Mouse (Mus musculus) heart, adult 2 months (tissue): Measurements from ENCODE around the gene Mcu. TPM values are rescaled to one million over a fixed set of nuclear protein-coding genes. Genes with fewer than 3 reads are reported as not detected.

ENCODE experiments used
- DNase-seq, 2 experiments: peaks; one replicate each; pipeline ENCODE4 v3.0.0; 2021
- H3K27ac ChIP-seq: fragments of 200-600 bp; 2 replicates; pipeline ENCODE4 v1.8.1; 2022
- H3K27me3 ChIP-seq: fragments of 200-500 bp; 2 replicates; pipeline ENCODE4 v1.6.1; 2012; ENCODE audit warnings: mild to moderate bottlenecking, low read length, inconsistent platforms, mixed read lengths; ENCODE audit not compliant: control insufficient read depth, insufficient read depth
- H3K36me3 ChIP-seq: fragments of 200-500 bp; 2 replicates; pipeline ENCODE4 v1.6.1; 2012; ENCODE audit warnings: low read length, inconsistent platforms; ENCODE audit not compliant: control insufficient read depth, insufficient read depth
- H3K4me1 ChIP-seq: fragments of 200-500 bp; 2 replicates; pipeline ENCODE4 v1.6.1; 2011; ENCODE audit warnings: low read length; ENCODE audit not compliant: control insufficient read depth, insufficient read depth
- H3K4me3 ChIP-seq: fragments of 200-600 bp; 2 replicates; pipeline ENCODE4 v1.8.1; 2022
- H3K79me2 ChIP-seq: fragments of 200-500 bp; replicated peaks from 2 replicates; pipeline ENCODE4 v1.6.1; 2012; ENCODE audit warnings: mild to moderate bottlenecking, inconsistent platforms, low read length, moderate library complexity, mixed read lengths; ENCODE audit not compliant: control insufficient read depth, insufficient read depth
- H3K9ac ChIP-seq: fragments of 200-500 bp; 2 replicates; pipeline ENCODE4 v1.6.1; 2012; ENCODE audit warnings: low read depth, mild to moderate bottlenecking, control low read depth, inconsistent platforms, low read length, mixed read lengths
- CTCF ChIP-seq: fragments of 200-600 bp; IDR thresholded peaks from 2 replicates; pipeline ENCODE4 v1.8.1; 2022; ENCODE audit warnings: antibody characterized with exemption, mild to moderate bottlenecking, moderate library complexity
- EP300 ChIP-seq: fragments of 200-500 bp; IDR thresholded peaks from 2 replicates; pipeline ENCODE4 v1.6.1; 2011; ENCODE audit warnings: low read depth, low read length, control low read depth; ENCODE audit not compliant: insufficient read depth
- POLR2A ChIP-seq: fragments of 200-500 bp; IDR thresholded peaks from 2 replicates; pipeline ENCODE4 v1.6.1; 2011; ENCODE audit warnings: mild to moderate bottlenecking, low read depth, low read length, control low read depth; ENCODE audit not compliant: insufficient read depth
- WGBS: fragments of 180-500 bp; shearing (Covaris S2); methylation state at CpG from one replicate; pipeline ENCODE4 v1.1.7; 2018; 5-methylcytosine and 5-hydroxymethylcytosine counted together
- intact Hi-C: fragments of 180-260 bp; cut with DNase I; formaldehyde crosslinking; loops from one replicate; pipeline ENCODE4 v1.15.1; 2025
- polyA plus RNA-seq: library from polyadenylated mRNA; depleted of rRNA; stranded (reverse); fragments of >200 nt; gene quantifications from 2 replicates; pipeline ENCODE4 v1.2.3, GENCODE M21; 2012
- total RNA-seq, 2 experiments: library from RNA; stranded (reverse); gene quantifications; 2 replicates each; pipeline ENCODE4 v1.2.3; 2021

Gene Mcu
- total and polyA plus RNA-seq, 3 experiments = 10.4 to 21.6 (median 20.0) TPM

- Histone ChIP-seq H3K79me2 (no peaks in the 10 kb centered on the region), H3K27me3 (no peaks in the 10 kb centered on the region), H3K36me3 (no peaks in the 10 kb centered on the region), H3K9ac (no peak overlapping the region), H3K4me3 (no peak overlapping the region), H3K4me1 (peaks cover 1% of the 10 kb centered on the region; the same call in 1 of the 2 replicates), H3K27ac (no peak overlapping the region)
- 82% methylated on average over 11 of the region's 11 CpGs for WGBS
- DNase-seq = no peak
- intact Hi-C loops = no loop called here
- TF ChIP-seq CTCF (no peak), POLR2A (no peak)
These were observed 75.0 kb downstream of the Mcu start for GRCm38 (mm10) chr10:59541466-59541865.

DNA sequence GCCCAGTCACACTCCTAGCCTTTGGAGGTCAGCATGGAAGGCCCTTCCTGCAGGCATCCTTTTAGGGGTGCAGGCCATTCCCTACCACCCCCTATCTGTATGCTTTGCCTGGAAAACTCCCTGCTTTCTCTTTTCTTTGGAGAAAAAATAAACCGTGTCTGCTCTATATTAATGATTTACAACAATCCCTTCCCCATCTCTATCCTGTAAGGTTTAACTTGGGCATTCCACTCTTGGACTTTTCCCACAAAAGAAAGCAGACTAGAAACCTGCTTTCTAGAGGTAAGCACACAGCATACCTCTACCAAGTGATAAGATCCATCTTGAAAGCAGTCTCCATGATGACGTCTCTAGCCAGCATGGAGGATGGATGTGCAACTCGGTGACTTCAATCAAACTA lies 75.9 kb downstream of the Mcu start:
- H3K9ac ChIP-seq = no peak overlapping the region
- H3K36me3 ChIP-seq = no peaks in the 10 kb centered on the region
- no peak for DNase-seq
- WGBS = 92% methylated on average over 3 of the region's 3 CpGs
- H3K4me1 ChIP-seq = peaks cover 1% of the 10 kb centered on the region; the same call in 1 of the 2 replicates
- no peaks in the 10 kb centered on the region for H3K79me2 ChIP-seq
- no peaks in the 10 kb centered on the region for H3K27me3 ChIP-seq
- TF ChIP-seq EP300 (no peak), CTCF (no peak), POLR2A (no peak)
- intact Hi-C loops = no loop called here
- no peak overlapping the region for H3K4me3 ChIP-seq
- no peak overlapping the region for H3K27ac ChIP-seq

DNA sequence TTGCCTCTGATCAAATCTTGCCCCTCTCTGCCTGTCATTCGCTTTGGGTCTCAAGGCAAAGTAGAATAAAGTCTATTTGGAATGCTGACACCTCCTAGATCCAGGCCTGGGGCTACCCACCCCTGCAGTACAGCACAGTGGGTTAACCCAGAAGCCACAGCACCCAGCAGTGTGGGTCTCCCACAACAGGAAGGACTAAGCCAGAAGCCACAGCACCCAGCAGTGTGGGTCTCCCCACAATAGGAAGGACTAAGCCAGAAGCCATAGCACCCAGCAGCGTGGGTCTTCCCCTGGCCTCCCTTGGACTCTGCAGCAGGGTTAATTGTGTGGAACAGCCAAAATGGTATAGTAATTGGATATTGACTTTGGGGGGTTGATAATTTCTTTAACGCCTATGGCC lies 76.4 kb downstream of the Mcu start:
- Histone ChIP-seq H3K27me3 (no peaks in the 10 kb centered on the region), H3K36me3 (no peaks in the 10 kb centered on the region), H3K27ac (no peak overlapping the region), H3K79me2 (no peaks in the 10 kb centered on the region), H3K4me1 (peaks cover 1% of the 10 kb centered on the region; the same call in 1 of the 2 replicates), H3K4me3 (no peak overlapping the region), H3K9ac (no peak overlapping the region)
- DNase-seq = no peak
- intact Hi-C loops = no loop called here
- no peak for TF ChIP-seq CTCF
- no peak for TF ChIP-seq POLR2A
- no peak for TF ChIP-seq EP300
- 98% methylated on average over 3 of the region's 3 CpGs for WGBS

DNA sequence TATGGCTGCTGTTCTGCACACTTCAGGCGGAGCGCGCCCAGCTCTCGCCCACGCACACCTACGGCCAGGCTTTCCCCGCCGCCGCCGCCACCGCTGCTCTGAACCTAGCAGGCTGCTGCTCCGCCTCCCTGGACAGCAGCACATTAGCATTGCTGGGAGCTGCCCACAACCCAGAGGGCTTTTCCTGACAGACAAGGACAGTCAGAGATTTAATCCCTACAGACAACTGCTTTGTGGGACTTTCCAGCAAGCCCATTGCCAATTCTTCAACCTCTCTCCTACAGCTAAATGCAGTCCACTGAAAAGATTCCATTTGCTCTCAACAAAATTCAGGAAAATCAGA lies 77.0 kb downstream of the Mcu start:
- intact Hi-C loops = no loop called here
- no peak overlapping the region for H3K27ac ChIP-seq
- H3K4me3 ChIP-seq = peak overlapping the region; percentile 32; the same call in 1 of the 2 replicates
- no peaks in the 10 kb centered on the region for H3K36me3 ChIP-seq
- no peaks in the 10 kb centered on the region for H3K79me2 ChIP-seq
- TF ChIP-seq POLR2A = no peak
- TF ChIP-seq EP300 = no peak
- no peak for TF ChIP-seq CTCF
- H3K9ac ChIP-seq = peak overlapping the region; percentile 32; the same call in 1 of the 2 replicates
- peak; percentile 54 to 62 for DNase-seq
- 4% methylated on average over 12 of the region's 12 CpGs for WGBS
- peaks cover 1% of the 10 kb centered on the region; the same call in 1 of the 2 replicates for H3K4me1 ChIP-seq
- no peaks in the 10 kb centered on the region for H3K27me3 ChIP-seq

DNA sequence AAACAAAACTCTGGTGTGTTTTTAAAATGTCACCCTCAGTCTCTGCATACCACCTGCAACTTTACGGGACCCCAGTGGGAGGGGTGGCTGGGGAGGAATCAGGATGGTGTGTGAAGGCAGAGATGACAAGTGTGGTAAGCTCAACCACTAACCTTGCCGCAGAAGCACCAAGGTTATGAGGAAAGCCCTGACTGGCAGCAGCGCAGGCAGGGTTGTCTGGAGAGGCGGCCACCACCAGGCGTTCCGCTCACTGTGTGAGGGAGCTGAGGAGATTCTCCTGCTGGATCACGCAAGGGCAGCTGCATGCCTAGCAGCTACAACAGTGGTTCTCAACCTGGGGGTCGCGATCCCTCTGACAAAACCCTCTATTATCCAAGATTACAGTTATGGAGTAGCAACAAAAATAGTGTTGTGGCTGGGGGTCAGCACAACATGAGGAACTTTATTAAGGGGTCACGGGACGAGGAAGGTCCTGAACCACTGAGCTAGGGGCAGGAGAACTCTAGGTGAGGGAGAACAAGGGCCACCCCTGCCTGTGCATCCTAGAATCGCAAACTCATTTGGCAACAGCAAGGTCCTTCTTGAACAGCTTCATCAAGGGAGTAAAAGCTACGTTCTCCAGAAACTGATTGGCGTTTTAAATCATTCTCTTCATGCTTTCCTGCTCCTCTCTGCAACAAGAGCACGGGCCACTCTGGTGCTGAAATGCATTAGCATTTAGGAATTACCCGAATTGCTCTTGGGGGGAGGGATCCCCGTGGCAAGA lies 77.5 kb downstream of the Mcu start:
- H3K27me3 ChIP-seq = no peaks in the 10 kb centered on the region
- peaks cover 1% of the 10 kb centered on the region; the same call in 1 of the 2 replicates for H3K4me1 ChIP-seq
- H3K9ac ChIP-seq = peak overlapping the region; percentile 32; the same call in 1 of the 2 replicates
- no peaks in the 10 kb centered on the region for H3K36me3 ChIP-seq
- H3K27ac ChIP-seq = no peak overlapping the region
- no peaks in the 10 kb centered on the region for H3K79me2 ChIP-seq
- WGBS = 35% methylated on average over 17 of the region's 17 CpGs
- peak overlapping the region; percentile 32; the same call in 1 of the 2 replicates for H3K4me3 ChIP-seq
- intact Hi-C loops = no loop called here
- TF ChIP-seq EP300 = no peak
- no peak for TF ChIP-seq POLR2A
- no peak for TF ChIP-seq CTCF
- no peak for DNase-seq

- 93% methylated on average over 6 of the region's 6 CpGs for WGBS
- H3K4me1 ChIP-seq = peaks cover 1% of the 10 kb centered on the region; the same call in 1 of the 2 replicates
- intact Hi-C loops = no loop called here
- H3K27me3 ChIP-seq = no peaks in the 10 kb centered on the region
- no peaks in the 10 kb centered on the region for H3K36me3 ChIP-seq
- H3K79me2 ChIP-seq = no peaks in the 10 kb centered on the region
- no peak overlapping the region for H3K4me3 ChIP-seq
- no peak for TF ChIP-seq POLR2A
- TF ChIP-seq EP300 = no peak
- no peak for TF ChIP-seq CTCF
- no peak overlapping the region for H3K27ac ChIP-seq
- no peak overlapping the region for H3K9ac ChIP-seq
- no peak for DNase-seq
These were observed 78.4 kb downstream of the Mcu start for GRCm38 (mm10) chr10:59538063-59538462.
